Mouse (Mus musculus): ENCODE data around the gene Slx4.

DNA sequence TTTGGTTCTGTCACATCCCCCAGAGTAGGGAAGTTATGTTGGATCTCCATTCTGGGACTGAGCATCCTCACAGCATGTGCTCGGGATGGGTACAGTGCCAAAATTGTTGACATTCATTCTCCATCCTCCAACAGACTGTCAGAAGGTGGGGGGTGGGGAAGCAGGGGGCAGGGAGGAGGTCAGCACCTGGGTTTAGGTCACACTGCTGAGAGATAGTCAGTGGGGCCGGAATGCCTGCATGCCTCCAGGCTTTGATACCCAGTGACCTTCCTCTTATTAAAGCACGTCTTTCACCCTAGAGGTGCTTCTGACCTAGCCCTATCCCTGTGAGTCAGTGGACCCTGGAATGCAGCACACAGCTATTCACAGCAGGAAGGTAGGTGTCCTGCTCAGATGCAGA is 26.9 kb downstream of the Slx4 start:
- TF ChIP-seq ETS1 (IDR thresholded peaks at IDR 0.05; ENCODE audit: low read depth, low read length) (no peak), ZNF384 (IDR thresholded peaks at IDR 0.05; ENCODE audit: low read depth, low read length) (no peak), MYB (IDR thresholded peaks at IDR 0.05; ENCODE audit: low read depth, low read length) (no peak), CTCF (IDR thresholded peaks at IDR 0.05 in 2 of 3, conservative IDR thresholded peaks at IDR 0.05 in 1 of 3; ENCODE audit: control insufficient read depth in 1 of 3, insufficient read depth in 1 of 3, low read depth in 2 of 3, low read length in 3 of 3, poor library complexity in 1 of 3, severe bottlenecking in 1 of 3) (no peak), POLR2A (IDR thresholded peaks at IDR 0.05; ENCODE audit: control insufficient read depth in 1 of 2, insufficient read depth in 1 of 2, low read depth in 1 of 2, low read length in 2 of 2, poor library complexity in 1 of 2) (no peak), EP300 (IDR thresholded peaks at IDR 0.05; ENCODE audit: low read depth in 1 of 2, low read length in 2 of 2) (no peak), POLR2AphosphoS2 (IDR thresholded peaks at IDR 0.05; ENCODE audit: low read length) (no peak), TCF12 (IDR thresholded peaks at IDR 0.05; ENCODE audit: low read depth, low read length) (no peak), HCFC1 (IDR thresholded peaks at IDR 0.05; ENCODE audit: low read depth, low read length) (no peak), TBP (IDR thresholded peaks at IDR 0.05; ENCODE audit: low read depth, low read length) (no peak), MAX (IDR thresholded peaks at IDR 0.05; ENCODE audit: low read length) (no peak), GATA1 (IDR thresholded peaks at IDR 0.05; ENCODE audit: low read depth, low read length) (no peak)

Measured in MEL (cell line).